Comparison of ENCODE assay signal across 8 mouse cellular contexts in genomic region chr17:73301258-73302050, GRCm38 (mm10).
DNase-seq lines count a peak whose midpoint lies in the region; ATAC-seq and TF ChIP-seq lines count a peak whose summit lies in the region.
"Had no signal": no experiment of that assay in that cellular context is flagged by ENCODE, and none has a peak within 500 bp of the region (broad histone marks: within the 10 kb centered on the region; RNA-seq: fewer than 3 reads in every experiment).

No protein-coding gene starts in this region.

- peak; percentile 52; the same call in 1 of the 2 replicates for ATAC-seq in forebrain, postnatal 0 days
- 0 out of 2 replicates have a peak, but pooled peaks have one; percentile 6 for ATAC-seq in hindbrain, embryonic 13.5 days (ENCODE audit: low FRiP score)

- DNase-seq in NIH3T3 (ENCODE audit: low read depth) = peak; percentile 91
- peak; percentile 51 for DNase-seq in c-Kit-positive CD71-positive TER-119-negative erythroid progenitor cells, embryonic 14.5 days (ENCODE audit: low read depth)
- peak; percentile 91 for DNase-seq in forebrain, postnatal 0 days
- peak; percentile 28 to 59 for DNase-seq in layer of hippocampus, postnatal 36 days
- peak; percentile 85 for DNase-seq in lung, postnatal 36 days
- peak; percentile 82 to 86 for DNase-seq in right cerebral cortex, adult 2 months (ENCODE audit: low spot score in 2 of 2)

- no peak overlapping the region for H3K4me3 ChIP-seq in forebrain, postnatal 0 days (ENCODE audit: low read depth, low read length)
- H3K4me3 ChIP-seq in hindbrain, embryonic 13.5 days = no peak overlapping the region
- H3K4me3 ChIP-seq: stomach, embryonic 15.5 days had no signal

- H3K9ac ChIP-seq in forebrain, postnatal 0 days = no peak overlapping the region
- no peak overlapping the region for H3K9ac ChIP-seq in hindbrain, embryonic 13.5 days
- H3K9ac ChIP-seq: stomach, embryonic 15.5 days had no signal

- H3K4me2 ChIP-seq in forebrain, postnatal 0 days (ENCODE audit: low read depth) = no peak overlapping the region
- H3K4me2 ChIP-seq in hindbrain, embryonic 13.5 days = no peak overlapping the region
- H3K4me2 ChIP-seq: stomach, embryonic 15.5 days had no signal

- peak; percentile 96 for TF ChIP-seq CTCF in forebrain, postnatal 0 days (IDR thresholded peaks at IDR 0.05; ENCODE audit: low read depth)

- H3K36me3 ChIP-seq in forebrain, postnatal 0 days (ENCODE audit: insufficient read depth) = no peaks in the 10 kb centered on the region
- no peaks in the 10 kb centered on the region for H3K36me3 ChIP-seq in hindbrain, embryonic 13.5 days
- H3K36me3 ChIP-seq: stomach, embryonic 15.5 days had no signal

- no peaks in the 10 kb centered on the region for H3K9me3 ChIP-seq in forebrain, postnatal 0 days (ENCODE audit: low read length)
- H3K9me3 ChIP-seq in hindbrain, embryonic 13.5 days = no peaks in the 10 kb centered on the region
- H3K9me3 ChIP-seq: stomach, embryonic 15.5 days had no signal

- WGBS in forebrain, postnatal 0 days = 42% methylated on average over 15 of the region's 15 CpGs
- 43% methylated on average over 15 of the region's 15 CpGs for WGBS in hindbrain, embryonic 13.5 days

- no peaks in the 10 kb centered on the region for H3K4me1 ChIP-seq in forebrain, postnatal 0 days (ENCODE audit: insufficient read depth)
- peaks cover 16% of the 10 kb centered on the region for H3K4me1 ChIP-seq in hindbrain, embryonic 13.5 days (replicated peaks)

- no peaks in the 10 kb centered on the region; the same call in 1 of the 2 replicates for H3K27me3 ChIP-seq in forebrain, postnatal 0 days (ENCODE audit: insufficient read depth, low read length)
- peaks cover 13% of the 10 kb centered on the region; the same call in 1 of the 2 replicates for H3K27me3 ChIP-seq in hindbrain, embryonic 13.5 days

- H3K27ac ChIP-seq in forebrain, postnatal 0 days (ENCODE audit: low read depth, low read length) = no peak overlapping the region
- no peak overlapping the region for H3K27ac ChIP-seq in hindbrain, embryonic 13.5 days
- H3K27ac ChIP-seq: stomach, embryonic 15.5 days had no signal
